Mouse (Mus musculus) bone marrow macrophage, adult 2 months (primary cell): ENCODE results near the gene Slc7a14. TPM values are rescaled to one million over a fixed set of nuclear protein-coding genes. Genes with fewer than 3 reads are reported as not detected.

Source experiments
- H3K27ac ChIP-seq: 2 replicates; pipeline ENCODE4 v1.5.1; 2012; ENCODE audit warnings: low read depth, low read length; ENCODE audit not compliant: insufficient read depth
- H3K4me1 ChIP-seq: 2 replicates; pipeline ENCODE4 v1.6.1; 2012; ENCODE audit warnings: low read length; ENCODE audit not compliant: control insufficient read depth, insufficient read depth
- H3K4me3 ChIP-seq: 2 replicates; pipeline ENCODE4 v1.5.1; 2012; ENCODE audit warnings: mild to moderate bottlenecking, low read length, moderate library complexity; ENCODE audit not compliant: insufficient read depth
- CTCF ChIP-seq: IDR thresholded peaks from 2 replicates; pipeline ENCODE4 v1.5.1; 2012; ENCODE audit warnings: low read depth, mild to moderate bottlenecking, low read length, moderate library complexity
- POLR2A ChIP-seq: IDR thresholded peaks from 2 replicates; pipeline ENCODE4 v1.6.1; 2012; ENCODE audit warnings: mild to moderate bottlenecking, low read depth, low read length, borderline replicate concordance
- polyA plus RNA-seq: library from polyadenylated mRNA; stranded (reverse); fragments of >200 nt; gene quantifications from 2 replicates; pipeline ENCODE4 v1.2.4, GENCODE M21; 2012; ENCODE audit not compliant: missing spikeins, insufficient read depth, insufficient read length

Gene Slc7a14
- polyA plus RNA-seq, 1 experiment: not detected

GRCm38 (mm10) chr3:31165803-31166202 is 144.4 kb downstream of the Slc7a14 start:
- no peak for TF ChIP-seq POLR2A
- no peak for TF ChIP-seq CTCF
- Histone ChIP-seq H3K27ac (no peak overlapping the region), H3K4me3 (no peak overlapping the region), H3K4me1 (no peaks in the 10 kb centered on the region)

DNA sequence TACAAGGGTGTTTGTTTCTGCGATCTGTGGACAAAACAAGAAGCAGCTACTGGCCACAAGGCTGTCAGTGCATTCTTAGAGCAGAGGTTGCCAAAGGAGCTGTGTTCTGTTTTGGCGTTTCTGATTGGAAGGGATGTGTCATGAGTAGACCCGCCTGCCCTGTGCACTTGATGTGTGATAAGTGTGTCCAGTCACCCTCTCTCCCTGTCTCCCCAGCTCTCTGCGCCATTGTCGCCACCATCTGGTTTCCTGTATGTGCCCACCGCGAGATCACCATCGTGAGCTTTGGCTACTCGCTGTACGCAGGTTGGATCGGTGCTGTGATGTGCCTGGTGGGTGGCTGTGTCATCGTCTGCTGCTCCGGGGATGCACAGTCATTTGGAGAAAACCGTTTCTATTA is 147.3 kb downstream of the Slc7a14 start:
- TF ChIP-seq CTCF: no peak
- no peak for TF ChIP-seq POLR2A
- Histone ChIP-seq H3K27ac (no peak overlapping the region), H3K4me3 (no peak overlapping the region), H3K4me1 (no peaks in the 10 kb centered on the region)

DNA sequence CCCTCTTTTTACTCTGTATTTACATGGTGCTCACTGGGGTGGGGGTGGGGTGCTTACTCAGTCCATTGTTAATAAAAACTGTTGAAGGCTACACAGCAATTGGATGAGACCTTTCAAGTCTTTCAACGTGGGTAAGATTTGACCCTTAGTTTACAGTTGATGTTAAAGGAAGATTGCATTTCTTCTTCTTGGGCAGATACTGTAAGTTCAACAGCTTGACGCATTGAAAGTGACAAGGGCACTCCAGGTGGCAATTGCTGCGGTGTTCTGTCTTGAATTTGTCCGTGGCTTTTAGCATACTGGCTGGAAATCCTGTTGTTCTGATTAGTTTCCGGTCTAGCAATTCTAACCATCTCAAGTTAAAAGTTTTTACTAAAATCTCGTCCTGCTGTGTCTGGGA is 148.8 kb downstream of the Slc7a14 start:
- TF ChIP-seq CTCF (no peak), POLR2A (no peak)
- Histone ChIP-seq H3K27ac (no peak overlapping the region), H3K4me3 (no peak overlapping the region), H3K4me1 (no peaks in the 10 kb centered on the region)

DNA sequence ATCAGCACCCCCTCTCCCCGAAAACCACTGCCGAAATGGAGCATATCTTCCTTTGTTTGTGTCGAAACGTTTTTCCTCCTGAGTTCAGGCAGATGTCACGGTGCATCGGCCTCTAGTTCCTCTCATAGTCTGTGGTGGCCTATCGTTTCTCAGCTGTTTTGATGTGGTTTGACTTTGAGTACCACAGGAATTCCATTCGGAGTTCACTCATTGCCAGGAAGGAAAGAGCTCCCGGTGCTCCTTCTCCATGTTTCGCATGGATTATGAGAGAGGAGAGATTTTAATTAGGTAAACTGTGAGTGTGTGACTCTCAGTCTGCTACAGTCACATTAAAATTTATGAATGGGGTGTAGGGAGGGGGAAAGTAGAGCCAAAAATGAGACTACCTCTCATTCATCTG is 150.1 kb downstream of the Slc7a14 start:
- Histone ChIP-seq H3K27ac (no peak overlapping the region), H3K4me3 (no peak overlapping the region), H3K4me1 (no peaks in the 10 kb centered on the region)
- no peak for TF ChIP-seq POLR2A
- TF ChIP-seq CTCF: no peak

DNA sequence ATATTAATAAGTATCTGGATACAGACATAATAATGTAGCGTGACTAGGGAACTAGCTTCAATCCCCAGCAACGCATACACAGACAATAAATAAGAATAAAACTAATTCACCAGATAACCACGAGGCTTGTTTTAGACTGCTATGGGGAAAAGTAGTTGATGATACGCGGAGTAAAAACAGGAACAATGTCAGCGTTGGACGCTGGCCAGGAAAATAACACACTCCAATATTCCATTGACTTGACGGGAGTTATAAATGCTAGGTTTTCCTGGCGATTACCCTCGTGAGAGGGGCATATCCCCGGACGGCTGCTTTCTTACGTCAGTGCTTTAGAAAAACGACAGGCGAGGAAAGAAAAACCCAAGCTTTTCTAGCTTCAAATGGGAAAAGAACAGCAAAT is 152.4 kb downstream of the Slc7a14 start:
- H3K4me3 ChIP-seq: no peak overlapping the region
- TF ChIP-seq CTCF (no peak), POLR2A (no peak)
- no peaks in the 10 kb centered on the region for H3K4me1 ChIP-seq
- H3K27ac ChIP-seq: no peak overlapping the region

- TF ChIP-seq CTCF: no peak
- no peak for TF ChIP-seq POLR2A
- H3K4me3 ChIP-seq: no peak overlapping the region
- no peak overlapping the region for H3K27ac ChIP-seq
- no peaks in the 10 kb centered on the region for H3K4me1 ChIP-seq
Measured at GRCm38 (mm10) chr3:31156126-31156525, 154.1 kb downstream of the Slc7a14 start.

Other genes with a start within 250 kb of the Slc7a14 start
- gene Skil, start 215.3 kb downstream of the Slc7a14 start, polyA plus RNA-seq: 30.3 and 35.5 TPM in 2 replicates
- gene Cldn11, start 160.5 kb downstream of the Slc7a14 start, polyA plus RNA-seq: not detected in 2 replicates